Mouse (Mus musculus) ovary, adult 18-20 months (tissue): ENCODE data around the gene Gm266.

Experiments
- DNase-seq: peaks from one replicate; pipeline ENCODE4 v3.0.0; 2022; ENCODE audit warnings: low spot score, mixed read lengths

Gene Gm266

DNA sequence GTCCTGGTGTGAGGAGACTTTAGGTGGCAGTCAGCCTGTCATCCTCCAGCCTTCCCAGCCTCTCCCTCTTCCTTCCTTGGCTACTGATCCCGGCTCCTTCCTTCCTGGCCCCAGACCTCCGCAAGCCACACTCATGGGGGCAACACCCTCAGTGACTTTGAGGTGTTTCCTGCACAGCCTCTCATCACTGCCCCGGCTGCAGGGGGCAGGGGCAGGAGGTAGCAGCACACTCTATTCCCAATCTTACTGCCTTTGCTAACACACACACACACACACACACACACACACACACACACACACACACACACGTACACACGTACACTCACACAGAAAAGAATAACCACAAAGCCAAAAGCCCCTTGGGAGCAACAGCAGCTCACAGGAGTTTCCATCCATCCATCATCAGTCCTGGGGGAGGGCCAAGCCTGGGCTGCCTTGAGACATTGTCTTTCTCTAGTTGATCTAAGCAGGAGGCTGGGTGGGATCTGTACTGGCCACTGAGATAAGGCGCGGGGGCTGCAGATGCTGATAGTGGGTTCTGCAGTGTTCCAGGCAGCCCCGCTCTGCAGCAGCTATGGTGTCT is 50.8 kb downstream of the Gm266 start:
- DNase-seq = no peak
